Mouse (Mus musculus): ENCODE data around the gene Gm12117. TPM values are rescaled to one million over a fixed set of nuclear protein-coding genes. Genes with fewer than 3 reads are reported as not detected.

Gene Gm12117
- total RNA-seq (2014; fragmentation: Nextera tagmentation) (not detected in 2 replicates), total RNA-seq (2017) (not detected in 2 replicates)

- no peak for ATAC-seq (replicated peaks; ENCODE audit: poor library complexity, severe bottlenecking)
Measured at GRCm38 (mm10) chr11:33276637-33277036, at the start of gene Gm12117. Gene Gm12117 (minus strand): TSS chr11:33276737.

GRCm38 (mm10) chr11:33319006-33319611 is 42.6 kb upstream of the Gm12117 start:
- no peak for ATAC-seq (replicated peaks; ENCODE audit: poor library complexity, severe bottlenecking)

- ATAC-seq (replicated peaks; ENCODE audit: poor library complexity, severe bottlenecking) = no peak
Measured at GRCm38 (mm10) chr11:33309566-33309965, 33.0 kb upstream of the Gm12117 start.

- ATAC-seq (replicated peaks; ENCODE audit: poor library complexity, severe bottlenecking) = no peak
Measured at GRCm38 (mm10) chr11:33300859-33301258, 24.3 kb upstream of the Gm12117 start.

- ATAC-seq (replicated peaks; ENCODE audit: poor library complexity, severe bottlenecking) = no peak
Measured at GRCm38 (mm10) chr11:33299371-33299770, 22.8 kb upstream of the Gm12117 start.

GRCm38 (mm10) chr11:33297121-33297520 is 20.6 kb upstream of the Gm12117 start:
- ATAC-seq (replicated peaks; ENCODE audit: poor library complexity, severe bottlenecking) = no peak

- ATAC-seq (replicated peaks; ENCODE audit: poor library complexity, severe bottlenecking) = no peak
Measured at GRCm38 (mm10) chr11:33295422-33295821, 18.9 kb upstream of the Gm12117 start.

GRCm38 (mm10) chr11:33294063-33294462 is 17.5 kb upstream of the Gm12117 start:
- no peak for ATAC-seq (replicated peaks; ENCODE audit: poor library complexity, severe bottlenecking)

- no peak for ATAC-seq (replicated peaks; ENCODE audit: poor library complexity, severe bottlenecking)
Measured at GRCm38 (mm10) chr11:33278571-33278970, 2.0 kb upstream of the Gm12117 start.

GRCm38 (mm10) chr11:33274816-33275215 is 1.7 kb downstream of the Gm12117 start:
- ATAC-seq (replicated peaks; ENCODE audit: poor library complexity, severe bottlenecking) = no peak

GRCm38 (mm10) chr11:33274294-33274693 is 2.2 kb downstream of the Gm12117 start:
- peak; percentile 98 for ATAC-seq (replicated peaks; ENCODE audit: poor library complexity, severe bottlenecking)

GRCm38 (mm10) chr11:33240295-33240694 is 36.2 kb downstream of the Gm12117 start:
- no peak for ATAC-seq (replicated peaks; ENCODE audit: poor library complexity, severe bottlenecking)

GRCm38 (mm10) chr11:33234134-33234533 is 42.4 kb downstream of the Gm12117 start:
- ATAC-seq (replicated peaks; ENCODE audit: poor library complexity, severe bottlenecking) = no peak

GRCm38 (mm10) chr11:33232056-33232455 is 44.5 kb downstream of the Gm12117 start:
- ATAC-seq (replicated peaks; ENCODE audit: poor library complexity, severe bottlenecking) = no peak

GRCm38 (mm10) chr11:33228186-33228585 is 48.4 kb downstream of the Gm12117 start:
- no peak for ATAC-seq (replicated peaks; ENCODE audit: poor library complexity, severe bottlenecking)

- ATAC-seq (replicated peaks; ENCODE audit: poor library complexity, severe bottlenecking) = no peak
Measured at GRCm38 (mm10) chr11:33226516-33226915, 50.0 kb downstream of the Gm12117 start.

Other genes starting within 250 kb of the Gm12117 start
- gene Fgf18, start 129.3 kb downstream of the Gm12117 start, total RNA-seq (2014; fragmentation: Nextera tagmentation) = not detected in 2 replicates
- gene Fgf18, start 129.3 kb downstream of the Gm12117 start, total RNA-seq (2017) = not detected in 2 replicates
- 2,328 and 2,367 TPM in 2 replicates for gene Npm1, start 113.5 kb downstream of the Gm12117 start, total RNA-seq (2014; fragmentation: Nextera tagmentation)
- 3,358 and 3,800 TPM in 2 replicates for gene Npm1, start 113.5 kb downstream of the Gm12117 start, total RNA-seq (2017)
- not detected in 2 replicates for gene Tlx3, start 73.1 kb downstream of the Gm12117 start, total RNA-seq (2014; fragmentation: Nextera tagmentation)
- gene Tlx3, start 73.1 kb downstream of the Gm12117 start, total RNA-seq (2017) = not detected in 2 replicates
- 3.9 and 7.5 TPM in 2 replicates for gene Ranbp17, start 237.0 kb upstream of the Gm12117 start, total RNA-seq (2014; fragmentation: Nextera tagmentation)
- 0.98 and 1.6 TPM in 2 replicates for gene Ranbp17, start 237.0 kb upstream of the Gm12117 start, total RNA-seq (2017)